Mouse (Mus musculus): ENCODE data around the gene Sbf2. TPM values are rescaled to one million over a fixed set of nuclear protein-coding genes. Genes with fewer than 3 reads are reported as not detected.
A peak's percentile ranks its signal among the peaks of the same experiment; 100 is the strongest.

Sbf2 gene
- polyA plus RNA-seq, 1 experiment from 2014 or later: 44.0 TPM

- Histone ChIP-seq H3K36me3 (ENCODE audit: control insufficient read depth, insufficient read depth, low read length) (peaks cover 71% of the 10 kb centered on the region), H3K9me3 (replicated peaks; ENCODE audit: control insufficient read depth, low read length) (no peaks in the 10 kb centered on the region; the same call in 1 of the 2 replicates)
Measured at GRCm38 (mm10) chr7:110324852-110325251, 289.9 kb downstream of the Sbf2 start.

GRCm38 (mm10) chr7:110321106-110321505, 293.6 kb downstream of the Sbf2 start:
- no peaks in the 10 kb centered on the region for H3K4me1 ChIP-seq (ENCODE audit: control insufficient read depth, insufficient read depth, low read length)
- DNase-seq (ENCODE audit: low spot score): peak; percentile 28
- no peak overlapping the region for H3K4me3 ChIP-seq (ENCODE audit: low read depth, low read length)
- no peak overlapping the region for H3K9ac ChIP-seq (ENCODE audit: low read length)
- no peak overlapping the region for H3K4me2 ChIP-seq (ENCODE audit: low read length)
- H3K36me3 ChIP-seq (ENCODE audit: control insufficient read depth, insufficient read depth, low read length): peaks cover 53% of the 10 kb centered on the region
- no peaks in the 10 kb centered on the region for H3K27me3 ChIP-seq (replicated peaks; ENCODE audit: control insufficient read depth, insufficient read depth, low read length)
- H3K27ac ChIP-seq (ENCODE audit: low read depth, low read length): no peak overlapping the region
- WGBS: 67% methylated on average over 5 of the region's 5 CpGs
- peak; percentile 20; the same call in 1 of the 2 replicates for ATAC-seq
- H3K9me3 ChIP-seq (replicated peaks; ENCODE audit: control insufficient read depth, low read length): no peaks in the 10 kb centered on the region; the same call in 1 of the 2 replicates

More at GRCm38 (mm10) chr7:110324852-110325251, 289.9 kb downstream of the Sbf2 start:
- no peak overlapping the region for H3K27ac ChIP-seq (ENCODE audit: low read depth, low read length)
- H3K9ac ChIP-seq (ENCODE audit: low read length): no peak overlapping the region
- ATAC-seq (no peak), DNase-seq (ENCODE audit: low spot score) (no peak)
- WGBS: 92% methylated on average over 1 of the region's 1 CpGs
- H3K4me3 ChIP-seq (ENCODE audit: low read depth, low read length): no peak overlapping the region
- no peaks in the 10 kb centered on the region for H3K4me1 ChIP-seq (ENCODE audit: control insufficient read depth, insufficient read depth, low read length)
- no peaks in the 10 kb centered on the region for H3K27me3 ChIP-seq (replicated peaks; ENCODE audit: control insufficient read depth, insufficient read depth, low read length)
- H3K4me2 ChIP-seq (ENCODE audit: low read length): no peak overlapping the region

DNA sequence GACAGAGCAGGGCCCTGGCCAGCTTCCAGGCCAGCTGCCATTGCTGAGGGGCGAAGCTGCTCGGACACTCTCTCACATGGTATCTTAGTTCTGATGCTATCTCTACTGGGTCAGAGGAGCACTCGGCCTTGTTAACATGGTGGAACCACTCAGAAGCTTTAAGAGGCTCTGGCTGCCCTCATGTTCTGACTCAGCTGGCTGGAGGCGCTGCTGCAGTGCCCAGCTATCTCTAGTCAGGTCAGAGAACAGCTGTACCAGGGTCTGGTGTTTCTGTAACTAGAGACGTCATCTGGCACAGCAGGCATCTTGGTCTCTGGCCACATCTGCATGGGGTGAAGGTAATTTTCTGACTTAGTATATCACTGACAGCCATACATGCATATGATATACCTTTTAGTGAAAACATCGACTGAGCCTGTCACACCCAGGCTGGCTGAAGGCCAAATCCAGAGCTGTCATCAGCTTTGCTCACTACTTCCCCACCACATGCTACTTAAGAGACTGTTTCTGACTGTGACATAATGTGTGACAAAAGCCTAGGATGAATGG, 295.7 kb downstream of the Sbf2 start:
- no peak overlapping the region for H3K4me3 ChIP-seq (ENCODE audit: low read depth, low read length)
- no peaks in the 10 kb centered on the region for H3K27me3 ChIP-seq (replicated peaks; ENCODE audit: control insufficient read depth, insufficient read depth, low read length)
- peaks cover 56% of the 10 kb centered on the region for H3K36me3 ChIP-seq (ENCODE audit: control insufficient read depth, insufficient read depth, low read length)
- no peak overlapping the region for H3K4me2 ChIP-seq (ENCODE audit: low read length)
- 78% methylated on average over 6 of the region's 6 CpGs for WGBS
- no peaks in the 10 kb centered on the region for H3K4me1 ChIP-seq (ENCODE audit: control insufficient read depth, insufficient read depth, low read length)
- H3K9me3 ChIP-seq (replicated peaks; ENCODE audit: control insufficient read depth, low read length): no peaks in the 10 kb centered on the region
- peak; percentile 71; the same call in 1 of the 2 replicates for ATAC-seq
- H3K9ac ChIP-seq (ENCODE audit: low read length): no peak overlapping the region
- peak; percentile 50 for DNase-seq (ENCODE audit: low spot score)
- peak overlapping the region; percentile 21; the same call in 1 of the 2 replicates for H3K27ac ChIP-seq (ENCODE audit: low read depth, low read length)

DNA sequence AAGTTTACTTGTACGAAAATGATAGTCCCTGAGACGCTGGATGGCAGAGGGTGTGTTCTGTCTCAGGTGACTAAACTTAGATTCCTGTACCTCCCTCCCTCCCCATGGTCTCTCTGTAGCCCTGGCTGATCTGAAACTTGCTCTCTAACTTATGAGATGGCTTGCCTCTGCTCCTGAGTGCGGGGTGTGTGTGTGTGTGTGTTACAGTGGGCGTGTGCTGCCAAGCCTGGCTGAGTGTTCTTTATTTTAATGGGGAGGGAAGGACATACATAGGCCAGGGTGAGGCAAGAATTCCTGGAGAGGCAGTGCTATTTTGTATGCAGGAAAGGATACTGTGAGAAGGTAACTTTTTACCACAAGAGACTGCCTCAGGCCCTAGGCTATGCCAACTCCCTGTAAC, 297.3 kb downstream of the Sbf2 start:
- Histone ChIP-seq H3K4me1 (ENCODE audit: control insufficient read depth, insufficient read depth, low read length) (no peaks in the 10 kb centered on the region), H3K27ac (ENCODE audit: low read depth, low read length) (no peak overlapping the region), H3K9ac (ENCODE audit: low read length) (no peak overlapping the region), H3K4me2 (ENCODE audit: low read length) (no peak overlapping the region), H3K27me3 (replicated peaks; ENCODE audit: control insufficient read depth, insufficient read depth, low read length) (no peaks in the 10 kb centered on the region), H3K4me3 (ENCODE audit: low read depth, low read length) (no peak overlapping the region), H3K9me3 (replicated peaks; ENCODE audit: control insufficient read depth, low read length) (no peaks in the 10 kb centered on the region), H3K36me3 (ENCODE audit: control insufficient read depth, insufficient read depth, low read length) (peaks cover 64% of the 10 kb centered on the region)
- DNase-seq (ENCODE audit: low spot score): no peak
- no peak for ATAC-seq
- WGBS: 98% methylated on average over 4 of the region's 4 CpGs

GRCm38 (mm10) chr7:110315352-110315751, 299.4 kb downstream of the Sbf2 start:
- Histone ChIP-seq H3K27ac (ENCODE audit: low read depth, low read length) (no peak overlapping the region), H3K4me2 (ENCODE audit: low read length) (no peak overlapping the region), H3K27me3 (replicated peaks; ENCODE audit: control insufficient read depth, insufficient read depth, low read length) (no peaks in the 10 kb centered on the region), H3K9ac (ENCODE audit: low read length) (no peak overlapping the region), H3K36me3 (ENCODE audit: control insufficient read depth, insufficient read depth, low read length) (peaks cover 75% of the 10 kb centered on the region), H3K4me3 (ENCODE audit: low read depth, low read length) (no peak overlapping the region), H3K4me1 (ENCODE audit: control insufficient read depth, insufficient read depth, low read length) (no peaks in the 10 kb centered on the region), H3K9me3 (replicated peaks; ENCODE audit: control insufficient read depth, low read length) (no peaks in the 10 kb centered on the region)
- ATAC-seq (no peak), DNase-seq (ENCODE audit: low spot score) (no peak)
- WGBS: 95% methylated on average over 1 of the region's 1 CpGs

- ATAC-seq (no peak), DNase-seq (ENCODE audit: low spot score) (no peak)
- H3K4me2 ChIP-seq (ENCODE audit: low read length): no peak overlapping the region
- no peak overlapping the region for H3K4me3 ChIP-seq (ENCODE audit: low read depth, low read length)
- no peaks in the 10 kb centered on the region for H3K27me3 ChIP-seq (replicated peaks; ENCODE audit: control insufficient read depth, insufficient read depth, low read length)
- 90% methylated on average over 7 of the region's 7 CpGs for WGBS
- no peak overlapping the region for H3K9ac ChIP-seq (ENCODE audit: low read length)
- no peak overlapping the region for H3K27ac ChIP-seq (ENCODE audit: low read depth, low read length)
- peaks cover 78% of the 10 kb centered on the region for H3K36me3 ChIP-seq (ENCODE audit: control insufficient read depth, insufficient read depth, low read length)
- no peaks in the 10 kb centered on the region for H3K9me3 ChIP-seq (replicated peaks; ENCODE audit: control insufficient read depth, low read length)
- no peaks in the 10 kb centered on the region for H3K4me1 ChIP-seq (ENCODE audit: control insufficient read depth, insufficient read depth, low read length)
Measured at GRCm38 (mm10) chr7:110314401-110314890, 300.3 kb downstream of the Sbf2 start.

DNA sequence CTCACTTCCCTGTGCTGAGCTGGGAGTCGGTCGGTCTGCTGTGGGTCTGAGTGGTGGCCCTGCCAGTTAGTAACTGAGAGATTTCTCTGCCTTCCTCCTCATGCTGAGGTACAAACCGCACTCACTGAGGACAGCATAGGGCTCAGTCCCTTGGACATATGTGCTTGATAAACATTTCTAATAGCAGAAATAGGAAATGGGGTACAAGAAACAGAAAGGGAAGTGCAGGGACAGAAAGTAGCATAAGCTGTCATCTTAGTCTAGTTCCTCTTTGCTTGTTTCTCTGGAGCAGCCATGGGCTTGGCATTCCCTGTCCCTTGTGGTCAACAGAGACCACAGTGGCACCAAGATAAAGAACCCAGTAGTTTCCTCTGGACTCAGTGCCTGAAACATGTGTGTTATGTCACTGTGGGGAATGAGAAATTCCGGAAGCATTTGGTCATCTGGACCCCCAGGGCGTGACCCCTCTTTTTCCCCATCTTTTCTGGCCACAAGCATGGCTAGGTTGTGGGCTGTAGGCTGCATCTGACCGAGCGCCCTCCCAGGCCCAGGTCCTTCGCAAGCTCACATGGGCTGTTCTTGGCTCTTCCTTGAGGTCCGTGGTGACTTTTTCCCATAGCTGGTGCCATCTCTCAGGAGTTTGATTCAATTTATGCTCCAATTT, 301.2 kb downstream of the Sbf2 start:
- Histone ChIP-seq H3K4me3 (ENCODE audit: low read depth, low read length) (no peak overlapping the region), H3K4me2 (ENCODE audit: low read length) (no peak overlapping the region), H3K27me3 (replicated peaks; ENCODE audit: control insufficient read depth, insufficient read depth, low read length) (no peaks in the 10 kb centered on the region), H3K27ac (ENCODE audit: low read depth, low read length) (no peak overlapping the region), H3K9me3 (replicated peaks; ENCODE audit: control insufficient read depth, low read length) (no peaks in the 10 kb centered on the region), H3K36me3 (ENCODE audit: control insufficient read depth, insufficient read depth, low read length) (peaks cover 81% of the 10 kb centered on the region), H3K4me1 (ENCODE audit: control insufficient read depth, insufficient read depth, low read length) (no peaks in the 10 kb centered on the region), H3K9ac (ENCODE audit: low read length) (no peak overlapping the region)
- no peak for ATAC-seq
- DNase-seq (ENCODE audit: low spot score): no peak
- 95% methylated on average over 9 of the region's 9 CpGs for WGBS

- DNase-seq (ENCODE audit: low spot score) (no peak), ATAC-seq (no peak)
- Histone ChIP-seq H3K9ac (ENCODE audit: low read length) (no peak overlapping the region), H3K27me3 (replicated peaks; ENCODE audit: control insufficient read depth, insufficient read depth, low read length) (no peaks in the 10 kb centered on the region), H3K4me2 (ENCODE audit: low read length) (no peak overlapping the region), H3K27ac (ENCODE audit: low read depth, low read length) (no peak overlapping the region), H3K36me3 (ENCODE audit: control insufficient read depth, insufficient read depth, low read length) (peaks cover 59% of the 10 kb centered on the region), H3K4me3 (ENCODE audit: low read depth, low read length) (no peak overlapping the region), H3K4me1 (ENCODE audit: control insufficient read depth, insufficient read depth, low read length) (no peaks in the 10 kb centered on the region), H3K9me3 (replicated peaks; ENCODE audit: control insufficient read depth, low read length) (no peaks in the 10 kb centered on the region)
- WGBS: 92% methylated on average over 8 of the region's 8 CpGs
Measured at GRCm38 (mm10) chr7:110309246-110309645, 305.5 kb downstream of the Sbf2 start.

GRCm38 (mm10) chr7:110307741-110308140, 307.0 kb downstream of the Sbf2 start:
- H3K36me3 ChIP-seq (ENCODE audit: control insufficient read depth, insufficient read depth, low read length): peaks cover 45% of the 10 kb centered on the region
- H3K4me3 ChIP-seq (ENCODE audit: low read depth, low read length): no peak overlapping the region
- no peak for ATAC-seq
- no peaks in the 10 kb centered on the region for H3K27me3 ChIP-seq (replicated peaks; ENCODE audit: control insufficient read depth, insufficient read depth, low read length)
- no peaks in the 10 kb centered on the region for H3K9me3 ChIP-seq (replicated peaks; ENCODE audit: control insufficient read depth, low read length)
- H3K27ac ChIP-seq (ENCODE audit: low read depth, low read length): no peak overlapping the region
- no peaks in the 10 kb centered on the region for H3K4me1 ChIP-seq (ENCODE audit: control insufficient read depth, insufficient read depth, low read length)
- no peak for DNase-seq (ENCODE audit: low spot score)
- H3K9ac ChIP-seq (ENCODE audit: low read length): no peak overlapping the region
- 90% methylated on average over 11 of the region's 11 CpGs for WGBS
- H3K4me2 ChIP-seq (ENCODE audit: low read length): no peak overlapping the region
